Mouse (Mus musculus): ENCODE results near the gene Vsx1.

The Vsx1 gene

DNA sequence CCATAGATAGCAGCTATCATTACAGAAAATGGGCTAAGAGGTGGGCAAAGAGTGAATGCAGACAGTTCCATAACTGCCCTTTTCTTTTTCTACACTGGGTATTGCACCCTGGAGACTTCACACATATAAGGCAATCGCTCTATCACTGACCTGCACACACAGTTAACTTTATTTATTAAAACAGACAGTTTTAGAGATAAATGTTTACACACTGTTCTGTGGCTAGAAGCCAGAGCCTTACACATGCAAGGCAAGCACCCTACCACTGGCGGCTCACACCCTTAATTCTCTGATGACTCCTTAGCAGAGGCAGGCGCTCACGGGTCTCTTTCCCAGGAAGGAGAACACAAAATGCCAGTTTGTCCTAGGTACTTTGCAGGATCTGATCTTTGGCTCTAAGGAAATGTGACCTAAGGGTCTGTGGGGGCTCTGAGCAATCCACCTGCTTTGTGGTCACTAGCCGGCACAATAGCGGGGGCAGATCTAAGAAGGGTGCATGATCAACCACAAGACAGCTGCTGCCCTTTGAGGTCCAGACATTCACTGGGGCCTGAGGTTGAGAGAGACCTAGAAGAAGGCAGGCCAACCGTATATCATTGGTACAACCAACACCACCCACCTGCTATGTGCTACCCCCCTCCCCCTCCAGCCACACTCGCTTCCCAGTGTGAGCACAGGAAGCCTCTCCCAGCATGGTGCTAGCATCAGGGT lies 42.6 kb downstream of the Vsx1 start:
- DNase-seq (ENCODE audit: extremely low read depth, low read depth, low spot score) = no peak

DNA sequence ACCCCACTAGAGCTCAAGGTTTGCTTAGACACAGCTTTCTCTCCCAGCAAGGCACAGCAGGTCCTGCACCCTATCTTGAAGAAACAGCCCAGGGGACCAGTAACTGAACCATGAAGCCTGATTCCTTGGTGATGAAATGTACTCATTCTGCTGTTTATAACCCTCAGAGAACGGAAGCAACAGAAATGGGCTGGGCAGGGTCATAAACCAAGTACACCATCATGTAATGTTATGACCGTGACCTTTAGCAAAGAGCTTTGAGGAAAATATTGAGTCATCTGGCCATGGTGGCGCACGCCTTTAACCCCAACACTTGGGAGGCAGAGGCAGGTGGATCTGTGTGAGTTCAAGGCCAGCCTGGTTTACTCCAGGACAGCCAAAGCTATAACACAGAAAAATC lies 43.9 kb downstream of the Vsx1 start:
- DNase-seq (ENCODE audit: extremely low read depth, low read depth, low spot score) = no peak

DNA sequence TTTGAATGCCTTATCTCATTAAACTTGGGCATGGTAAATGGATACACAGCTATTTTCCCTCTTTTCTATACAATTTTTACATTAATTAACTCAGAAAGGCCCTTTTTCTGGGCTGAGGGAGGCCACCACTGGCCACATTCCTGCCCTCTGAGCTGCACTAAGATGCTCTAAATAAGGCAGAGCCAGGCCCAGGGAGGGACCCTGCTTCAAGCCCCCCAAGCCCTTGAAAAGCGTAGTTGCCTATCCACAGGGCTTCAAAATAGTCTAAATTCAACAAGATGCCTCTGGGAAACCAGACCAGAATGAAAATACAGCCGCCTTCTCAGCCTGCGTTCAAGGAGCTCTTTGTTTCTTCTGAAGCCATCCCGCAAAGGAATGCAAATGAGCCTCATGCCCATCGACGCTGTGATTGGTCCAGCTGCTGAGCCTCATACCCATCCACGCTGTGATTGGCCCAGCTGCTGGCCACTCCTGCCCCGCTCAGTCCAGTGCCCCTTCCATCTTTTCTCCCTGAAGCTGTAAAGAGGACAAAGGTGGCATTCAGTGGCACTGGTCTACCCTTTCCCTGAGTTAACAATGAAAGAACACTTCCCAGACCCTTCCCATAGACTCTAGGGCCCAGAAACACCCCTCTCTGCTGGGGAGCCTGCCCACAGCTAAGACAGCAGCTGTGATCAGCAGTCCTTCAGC lies 45.3 kb downstream of the Vsx1 start:
- no peak for DNase-seq (ENCODE audit: extremely low read depth, low read depth, low spot score)

DNA sequence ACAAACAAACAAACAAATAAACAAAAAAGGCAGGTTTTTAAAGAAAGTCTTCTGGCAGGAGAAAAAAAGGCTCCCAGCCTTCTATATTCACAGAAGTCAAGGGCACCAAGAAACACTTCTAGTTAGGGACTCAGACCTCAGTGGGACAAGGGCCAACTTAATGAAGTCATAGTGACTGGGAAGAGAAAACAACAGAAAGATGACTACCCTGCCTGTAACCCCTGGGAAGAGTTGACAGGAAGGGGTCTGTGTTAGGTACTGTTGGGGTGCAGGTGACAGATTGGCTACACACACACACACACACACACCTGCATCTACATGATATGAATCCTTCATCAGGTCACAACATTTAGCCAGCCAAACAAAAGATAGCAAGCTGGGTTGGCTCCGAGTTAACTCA lies 46.0 kb downstream of the Vsx1 start:
- no peak for DNase-seq (ENCODE audit: extremely low read depth, low read depth, low spot score)

DNA sequence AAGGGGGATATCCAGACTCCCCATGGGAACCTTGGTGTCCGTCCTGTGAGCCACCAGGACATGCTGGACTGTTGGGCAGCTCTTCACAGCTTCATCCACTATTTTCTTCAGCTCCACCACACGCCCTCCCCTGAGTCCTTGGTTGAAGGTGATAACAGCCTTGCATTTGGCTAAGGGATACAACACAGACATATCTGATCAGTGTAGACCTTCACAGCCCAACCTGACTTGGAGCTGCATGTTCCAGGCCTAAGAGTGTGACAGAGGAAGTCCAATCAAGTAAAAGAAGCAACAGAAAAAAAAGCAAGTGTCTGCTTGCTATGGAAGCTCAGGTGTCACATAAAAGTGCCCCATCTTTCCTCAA lies 50.8 kb downstream of the Vsx1 start:
- no peak for DNase-seq (ENCODE audit: extremely low read depth, low read depth, low spot score)

DNA sequence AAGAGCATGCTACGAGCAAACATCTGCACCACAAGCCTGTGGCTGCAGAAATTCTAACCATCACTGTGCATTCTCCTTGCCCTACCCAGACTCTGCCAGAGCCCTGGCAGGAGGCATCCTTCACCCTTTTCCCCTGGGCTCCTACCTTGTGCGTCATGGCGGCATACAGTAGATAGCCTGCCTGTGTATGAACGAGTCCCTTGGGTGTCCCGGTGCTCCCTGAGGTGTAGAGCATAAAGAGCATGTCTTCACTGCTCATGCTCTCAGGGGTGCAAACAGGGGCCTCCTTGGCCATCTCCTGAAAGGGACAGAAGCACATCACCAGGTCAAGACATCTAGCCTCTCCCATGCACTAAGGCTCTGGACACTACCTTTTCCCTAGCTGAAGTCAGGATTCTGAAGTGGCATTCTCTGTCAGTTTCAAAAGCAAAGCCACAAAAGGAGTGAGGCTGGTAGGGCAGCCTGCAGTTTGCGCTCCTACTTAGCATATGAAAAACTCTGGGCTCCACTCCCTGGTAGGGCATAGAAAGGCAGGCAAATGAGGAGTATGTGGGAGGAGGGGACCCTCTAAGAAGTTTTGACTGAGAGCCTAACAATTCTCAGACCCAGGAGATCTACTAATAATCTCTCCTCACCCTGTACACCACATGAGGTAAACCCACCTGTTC lies 51.3 kb downstream of the Vsx1 start:
- DNase-seq (ENCODE audit: extremely low read depth, low read depth, low spot score) = no peak

DNA sequence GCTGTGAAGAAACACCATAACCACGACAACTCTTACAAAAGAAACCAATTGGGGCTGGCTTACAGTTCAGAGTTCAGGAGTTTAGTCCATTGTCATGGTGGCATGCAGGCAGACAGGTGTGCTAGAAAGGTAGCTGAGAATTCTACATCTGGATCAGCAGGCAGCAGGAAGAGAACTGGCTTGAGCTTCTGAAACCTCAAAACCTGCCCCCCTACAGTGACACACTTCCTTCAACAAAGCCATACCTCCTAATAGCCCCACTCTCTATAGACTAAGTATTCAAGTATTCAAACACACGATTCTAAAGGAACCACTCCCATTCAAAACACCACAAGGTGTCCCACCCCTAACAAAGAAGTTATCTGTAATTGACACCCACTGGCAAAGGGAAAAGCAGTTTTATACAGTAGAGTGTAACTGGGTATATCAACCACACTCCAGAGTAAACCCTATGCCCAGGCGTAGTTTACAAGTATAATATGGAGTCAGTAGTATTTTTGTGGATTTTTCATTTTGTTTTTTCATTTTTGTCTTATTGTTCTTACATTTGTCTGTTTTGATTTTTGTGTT lies 53.2 kb downstream of the Vsx1 start:
- no peak for DNase-seq (ENCODE audit: extremely low read depth, low read depth, low spot score)
